Mouse (Mus musculus) hindlimb bud, embryonic 11.5 days (tissue): ENCODE results near the gene AI661453.

Source experiments
- DNase-seq: peaks from one replicate; pipeline ENCODE4 v3.0.0-alpha.2; 2012; ENCODE audit warnings: low read depth, low spot score; ENCODE audit errors: extremely low spot score

AI661453 gene

GRCm38 (mm10) chr17:47440359-47440890, 4.0 kb downstream of the AI661453 start:
- DNase-seq: no peak

DNA sequence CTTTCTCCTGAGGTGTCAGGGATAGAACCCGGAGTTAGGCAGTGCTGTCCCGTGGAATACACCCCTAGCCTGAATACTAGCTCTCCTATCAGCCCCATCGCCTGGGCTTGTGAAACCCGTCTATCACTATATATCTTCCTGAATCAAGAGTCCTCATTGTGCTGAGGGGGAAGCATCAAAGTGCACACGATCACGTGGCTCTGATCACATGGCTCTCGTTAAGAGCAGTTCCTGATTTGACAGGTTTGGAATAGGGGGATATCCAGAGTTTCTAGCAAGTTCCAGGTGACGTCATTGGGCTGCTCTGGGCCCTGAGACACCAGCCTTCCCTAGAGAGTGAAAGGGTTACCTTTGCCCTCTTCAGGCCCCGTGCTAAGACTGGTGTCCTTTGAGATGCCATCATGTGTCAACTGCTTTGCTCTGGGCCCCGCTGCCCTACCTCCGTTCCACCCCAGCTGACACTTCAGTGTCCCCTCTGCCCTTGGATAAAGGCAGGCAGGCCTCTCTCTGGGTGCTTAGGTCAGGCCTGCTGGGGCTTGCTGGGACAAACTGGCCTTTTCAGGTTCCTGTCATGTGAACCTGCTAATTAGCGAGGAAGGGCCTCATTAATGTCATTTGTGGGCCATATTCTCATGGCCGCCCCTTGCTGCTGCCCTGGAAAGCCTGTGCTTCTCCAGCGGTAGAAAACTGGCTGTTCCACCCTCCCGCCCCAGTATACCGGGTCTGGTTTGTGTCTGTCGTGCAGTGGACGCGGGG, 5.1 kb downstream of the AI661453 start:
- DNase-seq: no peak

- DNase-seq: no peak
Observed at GRCm38 (mm10) chr17:47442271-47442670, 5.9 kb downstream of the AI661453 start.

GRCm38 (mm10) chr17:47444113-47444512, 7.7 kb downstream of the AI661453 start:
- no peak for DNase-seq

GRCm38 (mm10) chr17:47445518-47445917, 9.1 kb downstream of the AI661453 start:
- no peak for DNase-seq

DNA sequence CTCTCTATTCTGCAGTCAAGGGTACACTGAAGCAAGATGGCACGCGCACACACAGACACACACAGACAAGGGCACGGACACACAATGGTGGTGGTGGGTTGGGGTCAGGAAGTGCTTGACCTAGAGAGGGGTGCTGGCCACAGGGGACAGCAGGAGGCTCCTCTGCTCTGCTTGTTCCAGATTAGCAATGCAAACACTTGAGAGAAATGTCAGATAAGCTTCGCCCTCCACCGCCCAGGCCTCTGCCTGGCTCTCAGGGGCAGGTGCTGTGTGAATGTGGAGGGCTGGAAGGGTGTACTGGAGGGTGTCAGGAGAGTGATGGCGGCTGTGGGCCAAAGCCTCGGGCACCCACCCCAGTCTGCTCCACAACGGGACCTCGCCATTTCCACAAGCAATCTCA, 9.6 kb downstream of the AI661453 start:
- DNase-seq: no peak

DNA sequence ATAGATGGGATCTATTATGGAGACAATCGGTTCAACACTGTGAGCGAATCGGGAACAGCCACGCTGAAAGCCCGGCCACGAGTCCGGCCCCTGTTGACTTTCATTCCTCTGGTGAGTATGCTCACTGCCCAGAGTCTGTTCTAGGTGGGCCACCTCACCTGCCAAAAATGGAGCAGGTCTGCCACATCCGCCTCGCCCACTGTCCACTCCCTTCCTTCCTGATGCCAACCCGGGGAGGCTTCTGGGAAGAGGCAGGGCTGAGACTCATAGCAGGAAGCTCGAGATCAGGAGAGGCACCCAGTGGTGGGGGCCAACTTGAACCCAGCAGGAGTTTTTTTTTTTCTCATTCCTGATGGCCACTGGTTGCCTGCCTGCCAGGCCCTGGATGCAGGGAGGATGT, 10.1 kb downstream of the AI661453 start:
- no peak for DNase-seq

- DNase-seq: no peak
Observed at GRCm38 (mm10) chr17:47448523-47449372, 12.3 kb downstream of the AI661453 start.

DNA sequence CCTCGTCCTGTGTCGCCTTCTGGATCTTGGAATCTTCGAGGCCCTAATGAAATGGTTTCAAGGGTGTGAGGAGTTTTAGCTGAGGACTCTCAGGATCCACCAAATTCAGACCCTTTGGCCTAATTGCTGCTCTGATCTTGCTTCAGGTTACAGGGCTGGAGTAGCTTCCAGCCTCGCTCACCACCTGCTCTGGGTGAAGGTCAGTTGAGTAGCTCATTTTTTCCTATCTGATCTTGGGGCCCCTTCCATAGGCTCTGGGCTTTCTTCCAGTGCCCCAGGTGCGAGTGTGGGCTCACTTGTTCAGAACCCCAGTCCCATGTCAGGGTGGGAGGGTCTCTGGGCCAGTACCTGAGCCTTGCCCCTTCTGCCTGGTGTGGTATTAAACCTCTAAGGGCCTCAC, 13.0 kb downstream of the AI661453 start:
- no peak for DNase-seq

- no peak for DNase-seq
Observed at GRCm38 (mm10) chr17:47450239-47450638, 13.8 kb downstream of the AI661453 start.

- DNase-seq: no peak
Observed at GRCm38 (mm10) chr17:47450880-47451565, 14.6 kb downstream of the AI661453 start.

DNA sequence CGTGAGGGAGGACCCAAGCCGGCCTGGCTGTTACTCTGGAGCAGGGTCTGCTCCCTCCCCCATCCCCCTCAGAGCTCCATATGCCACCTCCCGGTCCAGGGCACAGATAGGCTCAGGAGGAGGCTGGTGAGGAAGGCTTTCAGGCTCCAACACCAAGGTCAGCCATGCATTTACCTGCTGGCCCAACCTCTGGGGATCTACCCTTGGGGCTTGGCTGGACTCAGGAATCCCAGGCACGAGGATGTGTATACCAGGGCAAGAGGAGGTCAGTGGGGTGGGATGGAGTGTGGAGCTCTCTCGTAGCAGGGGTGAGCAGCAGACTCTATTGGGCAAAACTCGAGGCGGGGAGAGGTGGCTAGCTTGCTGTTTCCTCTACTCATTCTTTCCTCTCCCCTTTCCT, 16.5 kb downstream of the AI661453 start:
- DNase-seq: no peak

GRCm38 (mm10) chr17:47454675-47455074, 18.3 kb downstream of the AI661453 start:
- DNase-seq: no peak

DNA sequence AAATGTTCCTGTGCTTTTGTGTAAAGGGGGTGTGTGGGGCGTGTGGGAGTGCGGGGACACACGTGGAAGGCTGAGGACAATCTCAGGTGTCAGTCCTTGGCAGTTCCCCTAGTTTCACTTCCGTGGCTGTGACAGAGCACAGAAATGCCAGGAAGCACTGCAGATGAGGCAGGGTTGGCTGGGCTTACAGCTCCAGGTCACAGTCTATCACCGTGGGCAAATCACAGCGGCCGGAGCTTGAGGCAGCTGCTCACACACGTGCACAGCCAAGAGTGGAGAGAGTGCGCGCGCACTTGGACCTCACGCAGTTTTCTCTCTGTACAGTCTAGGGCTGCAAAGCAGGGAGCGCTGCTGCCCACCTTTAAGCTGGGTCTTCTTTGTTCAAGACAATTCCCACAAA, 21.9 kb downstream of the AI661453 start:
- DNase-seq: no peak

DNA sequence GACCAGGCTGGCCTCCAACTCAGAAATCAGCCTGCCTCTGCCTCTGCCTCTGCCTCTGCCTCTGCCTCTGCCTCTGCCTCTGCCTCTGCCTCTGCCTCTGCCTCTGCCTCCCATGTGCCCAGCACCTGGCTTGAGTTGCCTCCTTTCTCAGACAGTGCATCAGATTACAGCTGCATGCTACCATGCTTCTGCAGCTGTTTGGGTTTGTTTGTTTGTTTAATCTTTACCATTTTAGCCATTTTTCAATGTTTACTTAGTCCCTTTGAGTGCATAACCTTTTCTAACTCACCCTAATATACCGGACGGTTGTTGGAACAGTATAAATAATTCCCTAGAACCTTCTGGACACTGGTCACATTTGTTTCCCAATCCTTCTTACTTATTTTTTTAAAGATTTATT, 22.5 kb downstream of the AI661453 start:
- no peak for DNase-seq

GRCm38 (mm10) chr17:47459341-47459919, 23.0 kb downstream of the AI661453 start:
- no peak for DNase-seq

DNA sequence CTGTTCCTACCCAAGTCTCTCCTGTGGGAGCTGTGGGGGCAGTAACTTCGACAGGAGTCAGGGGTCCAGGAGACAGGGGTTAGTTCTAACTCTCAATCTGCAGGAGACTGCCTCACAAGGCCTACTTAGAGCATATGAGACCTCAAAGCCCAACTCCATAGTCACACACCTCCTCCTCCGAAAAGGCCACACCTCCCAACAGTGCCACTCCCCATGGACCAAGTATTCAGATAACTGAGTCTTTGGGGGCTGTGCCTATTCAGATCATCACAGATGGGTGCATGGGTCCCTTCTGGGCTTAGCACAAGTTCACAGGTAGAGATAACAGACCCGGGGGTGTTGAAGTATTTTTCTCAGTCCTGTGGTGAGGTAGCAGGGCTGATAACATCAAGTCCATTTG, 25.3 kb downstream of the AI661453 start:
- no peak for DNase-seq

GRCm38 (mm10) chr17:47462209-47462608, 25.8 kb downstream of the AI661453 start:
- no peak for DNase-seq

GRCm38 (mm10) chr17:47462728-47463388, 26.4 kb downstream of the AI661453 start:
- no peak for DNase-seq

DNA sequence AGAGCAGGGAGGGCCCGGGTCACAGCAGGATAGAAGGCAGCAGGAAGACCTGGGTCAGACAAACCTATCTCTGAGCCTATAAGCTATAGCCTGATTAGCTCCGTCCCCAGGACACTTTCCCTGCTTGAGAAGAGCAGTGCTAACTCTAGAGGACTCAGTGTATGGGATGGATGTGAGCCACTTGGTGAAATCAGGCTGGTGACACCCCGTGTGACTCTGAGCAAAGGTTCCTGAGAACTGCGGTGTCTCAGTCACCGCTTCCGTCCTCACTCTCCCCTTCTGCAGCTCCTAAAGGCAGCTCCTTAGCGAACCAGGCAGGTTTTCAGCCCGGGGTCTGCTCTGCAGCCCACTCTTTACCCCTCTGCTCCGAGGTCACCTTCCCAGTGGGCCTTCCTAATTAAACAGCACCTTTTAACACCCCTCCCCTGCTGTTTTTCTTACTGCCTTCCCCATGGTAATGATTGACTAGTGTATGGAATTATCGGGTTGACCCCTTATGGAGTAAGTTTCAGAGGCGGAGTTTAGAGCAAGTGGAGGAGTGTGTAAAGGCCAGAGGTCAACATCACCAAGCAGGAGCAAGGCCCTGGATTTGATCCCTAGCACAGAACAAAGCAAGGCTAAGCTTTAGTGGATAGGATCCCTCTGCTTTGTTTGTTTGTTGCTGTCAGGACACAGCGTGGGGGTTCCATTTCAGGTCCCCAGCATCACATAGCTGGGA, 28.0 kb downstream of the AI661453 start:
- no peak for DNase-seq
